Mouse (Mus musculus) WW6 (cell line): ENCODE measurements around the gene Rnpc3.
"Not testable (repeated sequence)": the region's sequence is repeated elsewhere in the genome, so short reads cannot be mapped to it uniquely, and the experiment has no call there.

Experiments
- DNase-seq: peaks from one replicate; pipeline ENCODE4 v3.0.0-alpha.2; 2013; ENCODE audit warnings: low read depth, low spot score

The Rnpc3 gene

DNA sequence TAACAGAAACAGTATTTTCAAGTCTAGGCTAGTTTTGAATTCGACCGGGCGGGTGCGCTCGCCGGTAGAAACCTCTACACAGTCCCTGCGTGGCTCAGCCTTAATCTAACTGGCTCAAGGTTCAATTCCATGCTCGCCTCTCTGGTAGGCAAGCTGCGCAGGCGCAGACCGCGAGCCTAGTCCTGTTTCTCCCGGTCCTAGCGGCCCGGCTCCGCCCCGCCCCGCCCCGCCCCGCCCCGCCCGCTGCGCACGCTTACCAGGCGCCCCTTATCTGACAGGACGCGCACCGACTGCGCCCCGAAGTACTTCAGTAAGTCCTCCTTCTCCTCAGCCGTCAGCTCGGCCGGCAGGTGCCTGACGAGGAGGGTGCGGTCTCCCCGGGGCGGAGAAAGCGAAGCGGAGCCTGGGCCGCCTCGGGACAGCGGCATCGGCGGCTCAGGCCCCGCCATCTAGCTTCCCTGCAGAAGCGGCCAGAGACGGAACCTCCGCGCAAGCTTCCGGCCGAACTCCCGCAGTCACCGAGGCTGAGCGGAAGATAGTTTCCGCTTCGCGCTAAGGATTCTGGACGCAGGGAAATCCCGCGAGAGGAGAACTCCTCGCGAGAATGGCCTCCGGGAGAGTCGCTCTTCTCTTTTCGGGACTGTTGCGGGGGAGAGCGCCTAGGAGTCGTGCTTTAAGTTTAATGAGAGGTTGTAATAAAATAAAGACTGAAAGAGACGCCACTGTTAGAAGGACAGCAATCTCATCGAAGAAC, at the start of gene Rnpc3:
Gene Rnpc3, minus strand, starts transcription at position 544 of the 754 bp plus-strand sequence.
- peak; percentile 91 for DNase-seq

DNA sequence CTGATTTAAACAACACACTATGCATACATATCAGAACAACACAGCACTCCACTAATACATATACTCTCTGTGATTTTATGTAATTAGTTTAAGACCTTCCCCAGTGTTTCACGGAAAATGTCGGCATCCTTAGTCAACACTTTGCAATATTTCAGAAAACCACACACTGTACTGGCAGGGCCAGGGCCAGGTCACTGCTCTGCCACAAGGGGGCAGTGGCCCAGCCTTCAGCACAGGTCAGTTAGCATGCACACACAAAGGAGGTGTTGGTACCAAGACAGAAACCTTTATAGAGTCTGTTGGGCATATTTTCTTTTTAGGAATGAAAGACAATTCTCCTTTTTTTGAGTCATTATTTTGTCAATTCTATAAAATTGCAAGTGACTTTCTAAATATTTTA, 27.0 kb upstream of the Rnpc3 start:
- peak; percentile 13 for DNase-seq

DNA sequence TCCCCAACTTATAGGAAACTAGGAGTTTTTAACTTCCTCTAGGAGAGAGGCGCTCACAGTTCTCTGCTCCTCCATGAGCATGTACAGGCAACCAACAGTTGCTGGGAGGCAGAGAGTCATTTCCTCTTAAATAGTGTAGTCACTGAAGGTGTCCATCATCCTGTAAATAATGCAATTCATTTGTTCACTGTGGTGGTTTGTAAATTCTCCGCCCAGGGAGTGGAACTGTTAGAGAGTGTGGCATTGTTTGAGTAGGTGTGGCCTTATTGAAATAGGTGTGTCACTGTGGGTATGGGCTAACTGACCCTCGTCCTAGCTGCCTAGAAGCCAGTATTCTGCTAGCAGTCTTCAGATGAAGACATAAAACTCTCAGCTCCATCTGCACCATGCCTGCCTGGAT, 24.4 kb upstream of the Rnpc3 start:
- no peak for DNase-seq

DNA sequence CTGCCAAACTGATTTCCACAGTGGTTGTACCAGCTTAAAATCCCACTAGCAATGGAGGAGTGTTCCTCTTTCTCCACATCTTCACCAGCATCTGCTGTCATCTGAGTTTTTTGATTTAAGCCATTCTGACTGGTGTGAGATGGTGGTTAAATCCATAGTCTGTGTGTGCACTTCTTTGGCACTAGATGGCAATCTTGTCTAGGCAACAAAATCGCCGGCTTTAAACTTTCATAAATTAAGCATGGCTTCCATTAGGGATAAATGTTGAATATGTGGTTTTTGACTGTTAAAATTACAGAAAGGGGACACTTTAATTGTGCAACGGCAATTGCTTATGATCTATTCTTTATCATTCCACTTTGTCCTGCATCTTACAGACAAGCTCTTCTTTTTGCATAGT, 21.4 kb upstream of the Rnpc3 start:
- DNase-seq: not testable (repeated sequence)

DNA sequence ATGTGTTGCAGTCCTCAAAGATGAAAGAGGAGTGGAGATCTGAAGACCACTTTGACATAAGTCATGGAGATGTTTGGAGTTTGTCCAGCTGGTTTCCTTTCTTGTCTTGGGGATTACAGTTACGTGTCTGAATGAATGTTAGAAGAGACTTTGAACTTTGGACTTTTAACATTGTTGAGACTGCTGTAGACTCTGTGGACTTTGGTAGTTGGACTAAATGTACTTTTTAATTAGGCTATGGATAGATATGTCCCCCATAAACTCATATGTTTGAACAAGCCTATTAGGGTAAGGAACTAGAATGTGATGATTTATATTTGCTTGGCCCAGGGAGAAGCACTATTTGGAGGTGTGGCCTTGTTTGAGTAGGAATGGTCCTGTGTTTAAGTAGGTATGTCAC, 9.6 kb upstream of the Rnpc3 start:
- DNase-seq: no peak

DNA sequence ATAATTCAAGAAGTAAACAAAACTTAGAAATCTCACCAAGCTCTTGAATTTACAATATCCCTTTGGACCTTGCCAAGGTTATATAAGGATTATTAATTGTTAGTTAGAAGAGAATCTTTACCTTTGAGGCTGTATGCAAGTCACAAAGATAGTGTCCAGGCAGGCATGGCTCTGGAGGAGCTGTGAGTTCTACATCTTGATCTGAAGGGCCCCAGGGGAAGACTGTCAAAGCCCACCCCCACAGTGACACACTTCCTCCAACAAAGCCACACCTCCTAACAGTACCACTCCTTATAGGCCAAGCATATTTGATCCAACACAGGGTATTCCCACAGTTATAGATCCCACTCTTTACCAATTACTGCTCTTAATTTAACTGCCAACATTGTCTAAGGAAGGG, 4.3 kb upstream of the Rnpc3 start:
- no peak for DNase-seq

DNA sequence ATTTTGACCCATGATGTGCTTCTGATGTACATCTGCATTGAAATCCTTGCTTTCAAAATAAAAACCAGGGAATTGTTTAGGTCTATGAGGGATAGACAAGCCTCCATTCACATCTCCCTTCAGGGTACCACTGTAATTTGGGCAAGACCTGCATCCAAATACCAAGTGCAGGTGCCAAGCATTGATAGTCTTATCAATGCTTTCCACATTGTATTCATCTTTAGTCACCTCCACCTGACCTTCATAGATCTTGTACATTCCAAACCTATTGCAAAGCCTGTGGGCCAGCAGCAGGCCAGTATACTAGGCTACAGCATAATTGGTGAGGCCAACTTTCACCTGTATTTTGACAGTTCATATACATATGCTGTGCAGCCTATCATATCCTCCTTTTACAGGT, 1.7 kb upstream of the Rnpc3 start:
- DNase-seq: no peak

DNA sequence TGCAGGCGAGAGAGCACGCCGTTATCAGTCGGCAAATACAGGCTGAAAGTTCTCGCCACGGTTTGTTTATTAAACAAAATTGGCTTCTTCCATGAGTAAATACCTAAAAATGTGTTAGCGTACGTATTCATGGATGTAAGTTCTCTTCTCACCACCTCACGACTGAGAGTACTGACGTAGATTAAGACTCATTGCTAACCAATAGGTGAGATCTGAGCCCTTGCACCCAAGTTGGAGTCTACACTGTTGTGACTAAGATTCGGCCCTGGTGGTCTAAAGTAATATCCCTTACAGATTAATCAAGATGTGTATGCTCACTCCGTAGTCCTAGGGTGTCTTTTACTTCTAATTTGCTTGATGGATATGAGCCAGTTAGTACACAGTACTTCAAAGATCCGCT, 615 bp upstream of the Rnpc3 start:
- no peak for DNase-seq

DNA sequence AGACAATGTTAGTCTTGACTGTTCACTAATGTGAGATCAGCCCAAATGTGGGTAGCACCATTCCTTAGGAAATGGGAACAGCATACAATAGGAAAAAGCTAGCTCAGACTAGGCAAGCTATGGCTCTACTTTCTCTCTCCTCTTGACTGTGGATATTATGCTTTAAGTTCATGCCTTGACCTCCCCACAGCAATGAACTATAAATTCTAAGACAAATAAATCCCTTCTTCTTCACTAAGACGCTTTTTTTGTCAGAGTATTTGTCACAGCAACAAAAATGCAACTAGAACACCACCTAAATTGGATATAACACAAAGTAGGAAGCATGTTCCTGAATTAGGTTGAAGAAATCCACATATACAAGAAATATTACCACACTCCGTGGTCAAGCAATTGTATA, 23.4 kb downstream of the Rnpc3 start, which contains the start of gene Amy1:
Gene Amy1, minus strand, starts transcription at position 101 of the 400 bp plus-strand sequence.
- no peak for DNase-seq

DNA sequence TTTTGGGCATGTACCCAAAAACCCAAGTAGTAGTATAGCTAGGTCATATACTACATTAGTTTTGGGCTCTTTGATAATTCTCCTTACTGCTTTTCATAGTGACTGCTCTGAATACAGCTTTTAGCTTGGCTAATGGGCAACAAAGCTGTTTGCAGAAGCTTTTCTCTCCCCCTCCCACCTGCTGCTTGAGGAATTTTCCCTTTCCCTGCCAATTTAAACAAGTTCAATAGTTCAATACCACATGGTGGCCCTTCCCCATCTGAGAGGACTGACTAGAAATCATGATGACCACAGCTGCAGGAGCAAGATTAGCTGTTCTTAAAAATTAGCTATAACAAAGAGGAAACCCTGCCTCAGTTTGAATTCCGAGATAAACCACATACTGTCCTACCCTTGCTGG, 39.1 kb downstream of the Rnpc3 start:
- DNase-seq: no peak

DNA sequence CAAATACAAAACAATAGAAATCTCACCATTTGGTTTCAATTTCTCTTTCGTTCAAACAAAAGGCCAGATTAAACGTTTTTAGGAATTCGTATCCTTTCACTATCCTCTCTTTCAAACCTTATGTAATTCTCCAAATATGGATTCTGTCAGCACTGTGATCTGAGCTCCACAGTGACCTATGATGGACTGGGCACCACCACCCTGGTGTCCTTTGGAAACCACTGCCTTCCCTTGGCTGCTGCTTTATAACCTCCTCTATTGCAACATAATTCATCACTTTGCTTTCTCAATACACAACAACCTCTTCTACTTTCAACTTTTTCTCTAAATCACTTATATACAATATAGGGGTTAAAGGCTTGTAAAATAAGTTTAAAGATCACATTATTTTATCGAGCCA, 55.4 kb downstream of the Rnpc3 start:
- DNase-seq: no peak

DNA sequence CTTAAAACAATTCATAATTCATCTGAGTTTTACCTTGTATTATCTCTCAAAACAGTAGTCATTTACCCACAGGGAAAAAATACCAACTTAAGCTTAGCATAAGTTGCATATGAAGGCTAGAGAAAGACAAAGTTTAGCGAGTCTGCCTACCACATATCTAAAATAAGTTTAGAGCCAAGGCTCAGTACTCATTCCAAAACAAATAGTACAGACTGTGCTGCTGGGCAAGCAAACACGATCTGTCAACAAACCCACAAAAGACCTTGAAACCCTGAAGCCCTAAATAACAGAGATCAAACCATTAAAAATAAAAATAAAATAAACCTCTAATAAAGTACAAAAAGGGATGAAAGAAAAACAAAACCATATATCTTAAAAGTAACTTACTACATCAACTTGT, 55.8 kb downstream of the Rnpc3 start:
- no peak for DNase-seq

DNA sequence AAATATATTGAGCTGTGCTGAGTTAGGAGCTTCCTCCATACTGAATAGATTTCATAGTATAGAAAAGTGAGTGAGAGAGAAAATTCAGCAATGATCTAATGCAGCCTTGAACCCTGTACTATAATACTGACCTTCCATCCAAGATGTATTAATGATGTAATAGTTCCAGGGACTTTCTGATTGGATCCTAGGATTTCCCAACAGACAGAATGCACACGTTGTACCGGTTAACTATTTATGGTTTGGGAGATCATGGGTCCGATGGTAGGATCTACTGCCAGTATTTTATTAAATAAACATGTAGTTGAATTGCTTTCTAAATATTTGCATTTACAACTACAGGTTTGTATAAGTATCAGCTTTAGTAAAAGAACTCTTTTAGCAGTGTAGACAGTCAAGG, 57.8 kb downstream of the Rnpc3 start:
- DNase-seq: no peak
